Mouse (Mus musculus) lung, adult 2 months (tissue): ENCODE data around the gene Gga3.

Experiments
- CTCF ChIP-seq: fragments of 200-500 bp; IDR thresholded peaks from 2 replicates; pipeline ENCODE4 v1.5.1; 2011; ENCODE audit warnings: mild to moderate bottlenecking, low read length, control low read depth; ENCODE audit not compliant: insufficient read depth
- POLR2A ChIP-seq: fragments of 200-500 bp; IDR thresholded peaks from 2 replicates; pipeline ENCODE4 v1.6.1; 2011; ENCODE audit warnings: low read depth, mild to moderate bottlenecking, control low read depth, low read length, borderline replicate concordance; ENCODE audit errors: extremely low read depth

DNA sequence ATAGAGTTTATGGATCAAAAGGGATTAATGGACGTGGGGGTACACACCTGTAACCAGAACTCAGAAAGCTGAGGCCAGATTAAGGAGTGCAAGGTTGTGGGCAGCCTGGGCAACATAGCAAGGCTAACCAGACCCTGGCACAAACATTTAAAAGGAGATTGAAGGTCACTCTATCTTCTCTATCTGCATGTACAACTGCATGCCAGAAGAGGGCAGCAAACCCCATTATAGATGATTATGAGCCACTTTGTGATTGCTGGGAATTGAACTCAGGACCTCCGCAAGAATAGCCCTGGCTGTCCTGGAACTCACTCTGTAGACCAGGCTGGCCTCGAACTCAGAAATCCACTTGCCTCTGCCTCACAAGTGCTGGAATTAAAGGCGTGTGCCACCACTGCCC lies 51.1 kb downstream of the Gga3 start:
- 0 out of 2 replicates have a peak, but pooled peaks have one; percentile 7 for TF ChIP-seq CTCF
- no peak for TF ChIP-seq POLR2A
